Mouse (Mus musculus): ENCODE data around the gene Npl.
"Not testable (repeated sequence)": the region's sequence is repeated elsewhere in the genome, so short reads cannot be mapped to it uniquely, and the experiment has no call there.

Gene Npl

DNA sequence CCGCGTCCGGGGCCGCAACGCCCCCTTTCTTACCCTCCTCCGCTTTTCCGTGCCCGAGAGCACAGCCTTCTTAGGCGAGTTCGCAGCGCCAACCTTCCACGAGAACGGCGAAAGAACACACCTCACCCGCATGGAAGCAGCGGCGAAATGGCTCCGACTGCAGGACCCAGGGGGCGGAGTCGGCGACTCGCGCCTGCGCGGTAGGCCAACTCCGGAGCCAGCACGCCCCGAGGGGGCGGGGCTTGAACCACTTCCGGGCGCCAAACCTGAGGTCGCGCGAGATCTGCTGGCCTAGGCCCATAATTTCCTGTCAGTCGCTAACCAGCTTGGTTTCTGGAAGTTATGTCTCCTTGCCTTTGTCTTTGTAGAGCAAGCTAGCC lies 62.4 kb downstream of the Npl start, which contains the start of gene Dhx9:
TSS of gene Dhx9 (minus strand) at position 161 of the 380 bp plus-strand sequence.
- DNase-seq (ENCODE audit: low read depth) = peak; percentile 88

DNA sequence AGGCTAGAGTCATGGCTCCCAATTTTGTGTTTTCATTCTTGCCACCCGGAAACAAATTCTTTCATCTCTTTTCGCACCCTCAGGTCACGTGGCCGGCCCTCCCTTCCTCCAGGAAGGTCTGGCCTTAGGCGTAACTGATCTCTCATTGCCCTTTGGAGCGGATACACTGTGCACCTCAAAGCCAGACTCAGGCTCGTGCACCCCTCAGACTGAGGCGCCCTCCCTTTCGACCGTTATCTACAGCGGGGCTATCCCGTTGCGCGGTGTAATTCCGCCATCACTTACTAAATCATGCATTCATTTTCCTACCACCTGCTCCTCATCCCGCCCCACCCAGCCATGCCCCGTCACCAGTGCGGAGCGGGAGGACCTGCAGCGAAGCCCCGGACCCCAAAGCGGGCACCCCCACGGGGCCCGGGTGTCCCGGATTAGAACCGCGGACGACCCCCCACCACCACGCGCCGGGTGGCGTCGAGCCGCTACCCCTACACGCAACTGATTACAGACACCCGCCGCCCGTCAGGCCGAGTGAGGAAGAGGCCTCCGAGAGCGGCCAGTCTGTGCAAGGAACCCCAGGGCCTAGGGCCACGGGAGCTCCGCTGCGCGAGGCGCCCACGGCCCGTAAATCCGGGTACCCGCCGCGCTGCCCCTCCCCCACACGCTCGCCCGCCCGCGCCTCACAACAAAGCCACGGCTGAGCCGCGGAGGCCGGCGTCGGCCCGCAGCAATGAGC lies 62.9 kb downstream of the Npl start:
- peak; percentile 33 for DNase-seq (ENCODE audit: low read depth)

DNA sequence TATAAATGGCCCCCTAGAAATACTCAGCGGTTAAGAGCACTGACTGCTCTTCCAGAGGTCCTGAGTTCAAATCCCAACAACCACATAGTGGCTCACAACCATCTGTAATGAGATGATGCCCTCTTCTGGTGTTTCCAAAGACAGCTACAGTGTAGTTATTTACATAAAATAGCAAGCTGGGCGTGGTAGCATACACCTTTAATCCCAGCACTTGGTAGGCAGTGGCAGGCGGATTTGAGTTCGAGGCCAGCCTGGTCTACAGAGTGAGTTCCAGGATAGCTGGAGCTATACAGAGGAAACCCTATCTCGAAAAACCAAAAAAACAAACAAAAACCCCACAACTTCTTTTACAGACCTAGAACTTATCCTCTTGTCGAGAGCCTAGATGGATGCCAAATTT lies 63.7 kb downstream of the Npl start:
- not testable (repeated sequence) for DNase-seq (ENCODE audit: low read depth)

DNA sequence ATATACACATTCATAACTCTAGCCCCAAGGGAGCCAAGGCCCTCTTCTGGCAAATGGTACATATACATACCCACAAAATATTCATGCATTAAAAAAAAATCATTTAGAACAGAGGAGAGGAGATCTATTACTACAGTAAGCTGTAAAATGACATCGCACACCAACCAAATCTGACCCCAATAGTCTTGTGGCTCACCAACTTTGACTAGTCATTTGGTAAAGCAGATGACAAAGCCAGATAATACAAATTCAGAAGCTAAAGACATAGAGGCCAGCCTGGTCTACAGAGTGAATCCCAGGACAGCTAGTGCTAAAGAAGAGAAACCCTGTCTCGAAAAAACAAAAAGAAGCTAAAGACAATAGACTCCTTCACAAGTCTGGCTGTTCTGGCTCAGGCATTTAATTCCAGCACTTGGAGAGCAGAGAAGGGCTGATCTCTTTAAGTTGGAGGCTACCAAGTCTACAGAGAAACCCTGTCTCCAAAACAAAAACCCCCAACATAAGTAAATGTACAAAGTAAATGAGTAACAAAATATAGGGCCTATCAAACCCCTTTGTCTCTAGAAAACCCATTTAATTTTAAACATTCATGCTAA lies 64.5 kb downstream of the Npl start:
- DNase-seq (ENCODE audit: low read depth) = no peak

DNA sequence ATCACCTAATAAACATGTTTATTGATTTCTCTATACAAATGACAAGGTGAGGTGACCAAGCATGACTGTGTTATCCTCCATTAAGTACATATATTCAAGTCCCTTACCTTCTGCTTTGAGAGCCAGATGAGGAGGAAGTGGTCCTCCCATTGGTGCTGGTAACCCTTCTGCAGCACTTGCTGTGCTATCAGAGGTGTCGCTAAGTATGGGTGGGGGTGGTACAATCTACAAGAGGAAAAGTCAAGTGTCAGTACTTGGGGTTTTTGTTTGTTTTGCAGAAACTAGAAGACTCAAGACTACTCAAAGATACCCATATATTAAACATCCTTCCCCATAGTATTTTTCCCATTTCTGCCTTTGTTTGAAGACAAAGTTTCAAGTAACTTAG lies 68.8 kb downstream of the Npl start:
- DNase-seq (ENCODE audit: low read depth) = no peak

DNA sequence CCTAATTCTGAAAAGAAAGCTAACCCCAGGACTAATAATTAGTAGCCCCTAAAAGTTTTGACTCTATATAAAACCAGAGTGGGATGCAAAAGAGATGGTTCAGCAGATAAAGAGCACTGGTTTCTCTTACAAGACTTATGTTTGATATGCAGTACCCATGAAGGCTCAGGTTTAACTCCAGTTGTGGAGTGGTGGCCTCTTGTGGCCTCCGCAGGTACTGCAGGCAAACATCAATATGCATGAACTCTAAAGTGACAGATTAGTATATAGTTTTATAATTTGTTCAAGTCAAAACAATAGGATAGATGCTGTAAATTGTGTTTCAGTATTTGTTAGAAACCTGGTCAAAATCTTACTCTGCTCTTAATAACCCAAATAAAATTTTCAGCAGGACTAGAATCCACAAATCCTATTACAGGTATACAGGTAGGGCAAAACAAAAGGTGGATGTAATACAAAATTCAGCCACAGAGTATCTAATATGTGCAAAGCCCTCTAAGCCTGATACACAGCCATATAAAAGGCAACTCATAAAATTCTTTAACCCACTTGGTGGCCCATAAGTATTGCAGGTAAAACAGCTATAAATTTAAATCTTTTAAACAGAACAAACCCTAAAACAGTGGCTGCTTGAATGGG lies 69.3 kb downstream of the Npl start:
- peak; percentile 72 for DNase-seq (ENCODE audit: low read depth)

DNA sequence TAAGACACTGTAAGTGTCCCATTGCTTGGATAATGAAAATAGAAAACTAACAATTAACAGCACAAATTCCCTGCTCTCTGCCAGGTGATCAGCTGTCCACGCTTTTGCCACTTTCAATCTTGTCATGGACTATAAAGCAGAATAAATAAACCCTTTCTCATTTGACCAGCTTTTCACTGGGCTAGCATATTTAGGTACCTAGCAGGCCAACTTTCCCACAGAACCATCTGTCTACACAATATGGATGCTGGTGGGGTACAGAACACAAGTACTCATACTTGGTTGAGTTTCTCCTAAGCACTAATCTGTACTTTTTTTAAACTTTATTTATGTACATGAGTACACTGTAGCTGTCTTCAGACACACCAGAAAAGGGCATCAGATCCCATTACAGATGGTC lies 70.5 kb downstream of the Npl start:
- no peak for DNase-seq (ENCODE audit: low read depth)

DNA sequence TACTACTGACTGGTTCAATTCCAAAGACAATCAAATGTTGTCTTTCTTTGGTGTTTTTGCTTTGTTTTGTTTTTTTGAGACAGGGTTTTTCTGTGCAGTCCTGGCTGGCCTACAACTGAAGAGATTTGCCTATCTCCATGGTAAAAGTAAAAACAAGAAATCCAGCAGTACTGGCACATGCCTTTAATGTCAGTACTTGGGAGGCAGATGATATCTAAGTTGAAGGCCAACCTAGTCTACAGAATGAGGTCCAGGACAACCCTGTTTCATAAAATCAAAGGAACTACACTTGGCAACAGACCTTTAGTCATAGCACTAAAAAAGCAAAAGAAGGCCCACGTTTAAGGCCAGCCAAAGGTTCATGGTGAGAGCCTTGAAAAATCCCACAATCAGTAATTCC lies 88.0 kb downstream of the Npl start:
- DNase-seq (ENCODE audit: low read depth) = no peak

DNA sequence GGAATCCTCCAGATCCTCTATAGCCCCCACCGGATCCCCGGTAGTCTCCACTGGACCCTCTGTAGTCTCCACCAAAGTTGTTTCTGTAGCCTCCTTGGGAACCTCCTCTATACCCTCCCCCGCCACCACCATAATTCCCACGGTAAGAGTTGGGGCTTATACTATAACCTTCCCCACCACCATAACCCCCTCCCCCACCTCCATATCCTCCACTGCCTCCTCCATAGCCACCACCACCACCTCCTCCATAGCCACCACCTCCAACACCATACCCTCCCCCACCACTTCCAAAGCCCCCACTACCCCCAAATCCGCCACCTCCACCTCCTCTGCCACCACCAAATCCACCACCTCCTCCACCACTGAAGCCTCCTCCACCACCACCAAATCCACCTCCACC lies 93.7 kb downstream of the Npl start:
- no peak for DNase-seq (ENCODE audit: low read depth)

DNA sequence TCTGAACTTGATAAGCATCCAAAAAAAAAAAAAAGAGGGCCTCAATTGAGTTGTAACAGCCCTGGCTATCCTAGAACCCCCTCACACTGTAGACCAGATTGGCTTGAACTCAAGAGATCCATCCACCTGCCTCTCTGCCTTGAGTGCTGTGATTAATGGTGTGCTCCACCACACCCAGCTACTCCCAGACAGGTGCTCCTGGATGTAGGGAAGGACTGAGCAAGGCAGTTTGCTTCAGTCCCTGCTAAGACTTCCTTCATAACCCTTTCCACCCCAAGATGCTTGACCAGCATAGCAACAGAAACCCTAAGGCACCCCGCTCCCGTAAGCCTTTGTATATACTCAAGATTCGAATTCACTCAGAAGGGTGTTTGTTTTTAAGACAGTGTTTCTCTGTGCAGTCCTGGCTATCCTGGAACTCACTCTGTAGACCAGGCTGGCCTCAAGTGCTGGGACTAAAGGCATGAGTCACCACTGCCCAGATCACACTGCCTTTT lies 96.7 kb downstream of the Npl start:
- no peak for DNase-seq (ENCODE audit: low read depth)
